Mouse (Mus musculus) inflammation-experienced regulatory T-cells (primary cell): ENCODE results near the gene Olfr1013. TPM values are rescaled to one million over a fixed set of nuclear protein-coding genes. Genes with fewer than 3 reads are reported as not detected.

ENCODE experiments used
- polyA plus RNA-seq, 2 experiments: library from polyadenylated mRNA; unstranded; fragments of 100-300 nt; shearing (Covaris generic); gene quantifications; one replicate each; pipeline ENCODE4 v1.2.1; 2017

Olfr1013 gene
- polyA plus RNA-seq, result not detected

GRCm38 (mm10) chr2:85766798-85767197 lies at the start of gene Olfr1013:
Gene Olfr1013, plus strand, starts transcription at chr2:85767098.

GRCm38 (mm10) chr2:85762666-85763065 lies 4.2 kb upstream of the Olfr1013 start, which contains the start of gene Olfr1012:
Gene Olfr1012, minus strand, starts transcription at chr2:85762766.

GRCm38 (mm10) chr2:85772413-85772812 lies 5.5 kb downstream of the Olfr1013 start, which contains the start of gene Olfr1014:
Gene Olfr1014, plus strand, starts transcription at chr2:85772713.

GRCm38 (mm10) chr2:85781717-85782116 lies 14.8 kb downstream of the Olfr1013 start, which contains the start of gene Olfr1015:
Gene Olfr1015, plus strand, starts transcription at chr2:85782017.

DNA sequence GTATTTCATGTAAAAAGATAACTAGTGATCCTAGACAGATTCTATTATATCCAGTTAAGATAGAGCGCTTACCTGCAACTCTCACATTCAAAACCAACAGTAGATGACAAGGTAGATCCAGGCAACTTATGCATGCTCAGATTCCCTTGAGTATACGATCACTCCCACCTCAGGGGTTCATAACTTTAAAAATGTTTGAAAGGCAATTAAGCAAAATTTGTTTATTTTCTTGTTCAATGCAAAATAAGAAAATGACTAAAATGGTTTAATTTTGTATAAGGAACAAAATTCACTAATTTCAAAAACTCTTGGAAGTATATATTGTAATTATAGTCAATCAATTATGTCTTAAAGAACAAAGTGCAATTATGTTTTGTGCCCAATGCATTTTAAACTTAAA lies 35.5 kb downstream of the Olfr1013 start, which contains the start of gene Olfr1016:
Gene Olfr1016 (minus strand): TSS at position 101 of the 400 bp plus-strand sequence.

DNA sequence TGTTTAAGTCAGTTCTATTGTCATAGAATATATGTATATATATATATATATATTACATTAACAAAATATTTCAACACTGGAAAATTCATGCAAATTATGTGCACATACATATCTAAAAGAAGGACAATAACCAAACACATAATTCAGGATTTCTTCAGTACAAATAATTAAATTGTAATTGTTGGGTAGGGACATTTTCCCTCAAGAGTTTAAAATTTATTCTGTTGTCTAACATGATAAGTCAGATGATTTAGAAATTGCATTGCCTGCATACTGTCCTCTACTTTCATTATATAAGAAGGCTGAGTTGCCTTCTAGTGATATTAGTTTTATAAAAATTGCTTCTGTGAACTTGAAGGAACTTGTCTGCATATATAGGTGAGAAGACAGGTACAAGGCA lies 51.3 kb downstream of the Olfr1013 start, which contains the start of gene Olfr1018:
Gene Olfr1018 (plus strand): TSS at position 301 of the 400 bp plus-strand sequence.

Other genes with a start within 250 kb of the Olfr1013 start
- gene 4833423E24Rik, start 248.1 kb upstream of the Olfr1013 start, polyA plus RNA-seq, result under 1 TPM in 1 of 2 experiments, not detected in 1; 0.36 TPM
- not detected for gene Olfr996, start 187.9 kb upstream of the Olfr1013 start, polyA plus RNA-seq
- not detected for gene Olfr998, start 178.2 kb upstream of the Olfr1013 start, polyA plus RNA-seq
- not detected for gene Olfr1000, start 155.2 kb upstream of the Olfr1013 start, polyA plus RNA-seq
- gene Olfr1002, start 116.4 kb upstream of the Olfr1013 start, polyA plus RNA-seq, result not detected
- not detected for gene Olfr154, start 102.6 kb upstream of the Olfr1013 start, polyA plus RNA-seq
- not detected for gene Olfr1006, start 88.3 kb upstream of the Olfr1013 start, polyA plus RNA-seq
- gene Olfr1008, start 77.7 kb upstream of the Olfr1013 start, polyA plus RNA-seq, result not detected
- gene Olfr1009, start 51.7 kb upstream of the Olfr1013 start, polyA plus RNA-seq, result not detected
- under 1 TPM in 1 of 2 experiments, not detected in 1; 0.05 TPM for gene Olfr1012, start 4.3 kb upstream of the Olfr1013 start, polyA plus RNA-seq
- gene Olfr1014, start 5.6 kb downstream of the Olfr1013 start, polyA plus RNA-seq, result under 1 TPM in 1 of 2 experiments, not detected in 1; 0.17 TPM
- not detected for gene Olfr1015, start 14.9 kb downstream of the Olfr1013 start, polyA plus RNA-seq
- under 1 TPM in 1 of 2 experiments, not detected in 1; 0.40 TPM for gene Olfr1016, start 35.4 kb downstream of the Olfr1013 start, polyA plus RNA-seq
- under 1 TPM in 1 of 2 experiments, not detected in 1; 0.66 TPM for gene Olfr1018, start 51.4 kb downstream of the Olfr1013 start, polyA plus RNA-seq
- not detected for gene Olfr1019, start 78.4 kb downstream of the Olfr1013 start, polyA plus RNA-seq
- 1 to 10 TPM in 1 of 2 experiments, under 1 TPM in 1; 0.10 to 1.7 TPM for gene Olfr1020, start 79.9 kb downstream of the Olfr1013 start, polyA plus RNA-seq
- gene Olfr1022, start 101.5 kb downstream of the Olfr1013 start, polyA plus RNA-seq, result not detected
- gene Olfr1023, start 118.5 kb downstream of the Olfr1013 start, polyA plus RNA-seq, result not detected
- not detected for gene Olfr1024, start 138.0 kb downstream of the Olfr1013 start, polyA plus RNA-seq
- gene Olfr1025-ps1, start 148.1 kb downstream of the Olfr1013 start, polyA plus RNA-seq, result not detected
- gene Olfr1026, start 154.5 kb downstream of the Olfr1013 start, polyA plus RNA-seq, result 1 to 10 TPM in 1 of 2 experiments, not detected in 1; 1.2 TPM
- gene Olfr1028, start 183.3 kb downstream of the Olfr1013 start, polyA plus RNA-seq, result under 1 TPM in 1 of 2 experiments, not detected in 1; 0.66 TPM
- gene Olfr1029, start 206.8 kb downstream of the Olfr1013 start, polyA plus RNA-seq, result under 1 TPM; 0.07 to 0.39 TPM
- gene Olfr1030, start 212.2 kb downstream of the Olfr1013 start, polyA plus RNA-seq, result under 1 TPM; 0.37 to 0.62 TPM
- not detected for gene Olfr1031, start 223.2 kb downstream of the Olfr1013 start, polyA plus RNA-seq
- not detected for gene Olfr1032, start 238.4 kb downstream of the Olfr1013 start, polyA plus RNA-seq